Mouse (Mus musculus): ENCODE measurements around the gene Cyth3.

The Cyth3 gene

GRCm38 (mm10) chr5:143635358-143635757 is 13.1 kb downstream of the Cyth3 start:
- DNase-seq (ENCODE audit: low spot score in 2 of 2) = no peak

- DNase-seq (ENCODE audit: low spot score in 2 of 2) = no peak
Observed at GRCm38 (mm10) chr5:143636173-143636572, 13.9 kb downstream of the Cyth3 start.

GRCm38 (mm10) chr5:143637832-143638420 is 15.7 kb downstream of the Cyth3 start:
- no peak for DNase-seq (ENCODE audit: low spot score in 2 of 2)

- DNase-seq (ENCODE audit: low spot score in 2 of 2) = no peak
Observed at GRCm38 (mm10) chr5:143638516-143639270, 16.4 kb downstream of the Cyth3 start.

- DNase-seq (ENCODE audit: low spot score in 2 of 2) = no peak
Observed at GRCm38 (mm10) chr5:143639329-143639728, 17.1 kb downstream of the Cyth3 start.

- no peak for DNase-seq (ENCODE audit: low spot score in 2 of 2)
Observed at GRCm38 (mm10) chr5:143639810-143640209, 17.6 kb downstream of the Cyth3 start.

GRCm38 (mm10) chr5:143641503-143641902 is 19.3 kb downstream of the Cyth3 start:
- no peak for DNase-seq (ENCODE audit: low spot score in 2 of 2)

- no peak for DNase-seq (ENCODE audit: low spot score in 2 of 2)
Observed at GRCm38 (mm10) chr5:143642262-143642831, 20.1 kb downstream of the Cyth3 start.

- no peak for DNase-seq (ENCODE audit: low spot score in 2 of 2)
Observed at GRCm38 (mm10) chr5:143645976-143646375, 23.7 kb downstream of the Cyth3 start.

- no peak for DNase-seq (ENCODE audit: low spot score in 2 of 2)
Observed at GRCm38 (mm10) chr5:143647412-143647811, 25.2 kb downstream of the Cyth3 start.

GRCm38 (mm10) chr5:143648058-143648457 is 25.8 kb downstream of the Cyth3 start:
- no peak for DNase-seq (ENCODE audit: low spot score in 2 of 2)

- no peak for DNase-seq (ENCODE audit: low spot score in 2 of 2)
Observed at GRCm38 (mm10) chr5:143649168-143649567, 26.9 kb downstream of the Cyth3 start.

- no peak for DNase-seq (ENCODE audit: low spot score in 2 of 2)
Observed at GRCm38 (mm10) chr5:143651855-143652631, 29.8 kb downstream of the Cyth3 start.

GRCm38 (mm10) chr5:143653497-143653896 is 31.2 kb downstream of the Cyth3 start:
- DNase-seq (ENCODE audit: low spot score in 2 of 2) = no peak

- DNase-seq (ENCODE audit: low spot score in 2 of 2) = no peak
Observed at GRCm38 (mm10) chr5:143654670-143655510, 32.6 kb downstream of the Cyth3 start.

- DNase-seq (ENCODE audit: low spot score in 2 of 2) = no peak
Observed at GRCm38 (mm10) chr5:143655511-143655943, 33.3 kb downstream of the Cyth3 start.

- no peak for DNase-seq (ENCODE audit: low spot score in 2 of 2)
Observed at GRCm38 (mm10) chr5:143656708-143657245, 34.5 kb downstream of the Cyth3 start.

- no peak for DNase-seq (ENCODE audit: low spot score in 2 of 2)
Observed at GRCm38 (mm10) chr5:143659021-143659523, 36.8 kb downstream of the Cyth3 start.

GRCm38 (mm10) chr5:143663074-143663687 is 40.9 kb downstream of the Cyth3 start:
- no peak for DNase-seq (ENCODE audit: low spot score in 2 of 2)

- DNase-seq (ENCODE audit: low spot score in 2 of 2) = no peak
Observed at GRCm38 (mm10) chr5:143665561-143665960, 43.3 kb downstream of the Cyth3 start.

All from cerebellum, postnatal 4 days (tissue).